Mouse (Mus musculus): ENCODE results near the gene Scrn2. TPM values are rescaled to one million over a fixed set of nuclear protein-coding genes. Genes with fewer than 3 reads are reported as not detected.
A peak's percentile ranks its signal among the peaks of the same experiment; 100 is the strongest.

Gene Scrn2
- polyA plus RNA-seq, 1 experiment from 2014 or later = 41.6 TPM

DNA sequence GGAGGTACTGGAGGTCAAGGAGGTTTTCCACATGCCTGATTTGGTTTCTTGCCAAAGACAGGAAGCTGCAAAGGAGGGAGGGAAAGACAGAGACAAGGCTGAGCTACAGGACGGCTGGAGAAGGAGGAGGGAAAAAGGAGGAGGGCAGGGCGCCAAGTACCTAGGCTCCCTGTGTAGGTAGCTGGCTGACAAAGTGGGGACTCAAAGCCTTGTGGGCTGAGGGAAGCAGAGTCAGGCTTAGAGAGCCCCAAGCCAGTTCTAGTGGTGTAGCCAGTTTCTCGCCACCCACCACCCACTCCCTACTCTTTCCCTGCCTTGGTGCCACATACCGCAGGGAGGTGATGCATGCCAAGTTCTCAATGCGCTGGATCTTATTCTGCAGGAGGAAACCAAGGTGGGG lies 6.4 kb downstream of the Scrn2 start:
- DNase-seq (ENCODE audit: low spot score) (no peak), ATAC-seq (replicated peaks; ENCODE audit: low FRiP score, low read depth) (no peak)
- Histone ChIP-seq H3K4me3 (replicated peaks; ENCODE audit: low read depth, low read length) (no peak overlapping the region), H3K9me3 (replicated peaks; ENCODE audit: low read length) (no peaks in the 10 kb centered on the region), H3K36me3 (ENCODE audit: insufficient read depth, low read length) (0 out of 2 replicates have a peak, but pooled peaks cover 4% of the 10 kb centered on the region), H3K4me2 (ENCODE audit: low read length) (no peak overlapping the region), H3K27me3 (ENCODE audit: insufficient read depth, low read length) (no peaks in the 10 kb centered on the region), H3K27ac (no peak overlapping the region), H3K9ac (ENCODE audit: low read depth, low read length) (no peak overlapping the region), H3K4me1 (replicated peaks; ENCODE audit: insufficient read depth, low read length) (no peaks in the 10 kb centered on the region)
- TF ChIP-seq CTCF (IDR thresholded peaks at IDR 0.05; ENCODE audit: low read depth) = no peak
- WGBS = 65% methylated on average over 5 of the region's 5 CpGs

DNA sequence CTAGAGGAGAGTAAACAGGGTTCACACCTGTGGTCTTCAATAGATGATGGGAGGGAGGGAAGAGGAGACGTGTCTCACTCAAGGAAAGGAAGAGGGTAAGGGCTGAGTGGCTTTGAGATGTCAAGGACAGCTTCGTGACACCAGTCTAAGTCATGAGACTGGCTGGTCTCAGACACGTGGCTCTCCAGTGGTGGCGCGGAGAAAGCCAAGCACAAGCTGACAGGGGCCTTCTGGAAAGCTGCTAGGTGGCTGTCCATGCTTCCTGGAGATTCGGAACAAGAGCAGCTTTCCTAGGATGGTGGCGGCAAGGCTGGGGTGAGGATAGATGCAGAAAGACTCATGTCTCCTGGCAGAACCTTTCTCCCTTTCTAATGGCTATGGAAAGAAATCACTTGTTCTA lies 9.1 kb downstream of the Scrn2 start:
- no peak for TF ChIP-seq CTCF (IDR thresholded peaks at IDR 0.05; ENCODE audit: low read depth)
- ATAC-seq (replicated peaks; ENCODE audit: low FRiP score, low read depth) = no peak
- Histone ChIP-seq H3K27me3 (ENCODE audit: insufficient read depth, low read length) (no peaks in the 10 kb centered on the region), H3K27ac (no peak overlapping the region), H3K4me1 (replicated peaks; ENCODE audit: insufficient read depth, low read length) (0 out of 2 replicates have a peak, but pooled peaks cover 5% of the 10 kb centered on the region), H3K4me3 (replicated peaks; ENCODE audit: low read depth, low read length) (no peak overlapping the region), H3K9me3 (replicated peaks; ENCODE audit: low read length) (no peaks in the 10 kb centered on the region), H3K36me3 (ENCODE audit: insufficient read depth, low read length) (no peaks in the 10 kb centered on the region), H3K9ac (ENCODE audit: low read depth, low read length) (no peak overlapping the region), H3K4me2 (ENCODE audit: low read length) (no peak overlapping the region)
- no peak for DNase-seq (ENCODE audit: low spot score)
- 64% methylated on average over 7 of the region's 7 CpGs for WGBS

DNA sequence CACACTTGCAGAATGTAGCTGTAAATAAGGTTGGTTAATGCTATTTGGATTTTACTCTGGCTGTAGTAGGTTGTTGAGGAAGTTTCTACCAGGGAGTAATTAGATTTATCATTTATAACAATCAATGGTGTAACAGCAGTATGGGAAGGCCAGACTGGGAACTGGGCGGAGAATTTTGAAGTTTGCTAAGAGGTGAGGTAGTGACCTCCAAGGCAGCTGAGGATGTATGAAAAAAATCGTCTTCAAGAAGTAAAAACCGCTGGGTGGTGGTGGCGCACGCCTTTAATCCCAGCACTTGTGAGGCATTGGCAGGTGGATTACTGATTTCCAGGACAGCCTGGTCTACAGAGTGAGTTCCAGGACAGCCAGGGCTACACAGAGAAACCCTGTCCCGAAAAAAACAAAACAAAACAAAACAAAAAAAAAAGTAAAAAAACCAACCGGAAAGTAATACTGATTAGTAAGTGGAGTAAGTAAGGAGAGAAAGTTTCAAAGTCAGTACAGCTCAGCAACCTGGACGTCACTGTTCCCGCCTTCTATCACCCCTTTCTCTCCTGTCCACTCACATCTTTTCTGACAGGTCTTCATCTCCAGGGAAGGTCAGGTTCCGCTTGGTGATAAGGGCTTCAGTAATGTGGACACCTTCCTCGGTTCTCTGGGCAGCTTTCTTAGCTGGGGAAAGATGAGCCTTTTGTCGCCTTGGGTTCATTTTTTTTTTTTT lies 10.7 kb downstream of the Scrn2 start:
- no peaks in the 10 kb centered on the region for H3K27me3 ChIP-seq (ENCODE audit: insufficient read depth, low read length)
- DNase-seq (ENCODE audit: low spot score) (no peak), ATAC-seq (replicated peaks; ENCODE audit: low FRiP score, low read depth) (no peak)
- 43% methylated on average over 12 of the region's 12 CpGs for WGBS
- no peak overlapping the region for H3K27ac ChIP-seq
- 0 out of 2 replicates have a peak, but pooled peaks cover 5% of the 10 kb centered on the region for H3K4me1 ChIP-seq (replicated peaks; ENCODE audit: insufficient read depth, low read length)
- H3K36me3 ChIP-seq (ENCODE audit: insufficient read depth, low read length) = no peaks in the 10 kb centered on the region; the same call in 1 of the 2 replicates
- H3K4me2 ChIP-seq (ENCODE audit: low read length) = peak overlapping the region; percentile 90
- H3K9me3 ChIP-seq (replicated peaks; ENCODE audit: low read length) = no peaks in the 10 kb centered on the region
- no peak for TF ChIP-seq CTCF (IDR thresholded peaks at IDR 0.05; ENCODE audit: low read depth)
- peak overlapping the region; percentile 60 for H3K4me3 ChIP-seq (replicated peaks; ENCODE audit: low read depth, low read length)
- H3K9ac ChIP-seq (ENCODE audit: low read depth, low read length) = peak overlapping the region; percentile 18; the same call in 1 of the 2 replicates

DNA sequence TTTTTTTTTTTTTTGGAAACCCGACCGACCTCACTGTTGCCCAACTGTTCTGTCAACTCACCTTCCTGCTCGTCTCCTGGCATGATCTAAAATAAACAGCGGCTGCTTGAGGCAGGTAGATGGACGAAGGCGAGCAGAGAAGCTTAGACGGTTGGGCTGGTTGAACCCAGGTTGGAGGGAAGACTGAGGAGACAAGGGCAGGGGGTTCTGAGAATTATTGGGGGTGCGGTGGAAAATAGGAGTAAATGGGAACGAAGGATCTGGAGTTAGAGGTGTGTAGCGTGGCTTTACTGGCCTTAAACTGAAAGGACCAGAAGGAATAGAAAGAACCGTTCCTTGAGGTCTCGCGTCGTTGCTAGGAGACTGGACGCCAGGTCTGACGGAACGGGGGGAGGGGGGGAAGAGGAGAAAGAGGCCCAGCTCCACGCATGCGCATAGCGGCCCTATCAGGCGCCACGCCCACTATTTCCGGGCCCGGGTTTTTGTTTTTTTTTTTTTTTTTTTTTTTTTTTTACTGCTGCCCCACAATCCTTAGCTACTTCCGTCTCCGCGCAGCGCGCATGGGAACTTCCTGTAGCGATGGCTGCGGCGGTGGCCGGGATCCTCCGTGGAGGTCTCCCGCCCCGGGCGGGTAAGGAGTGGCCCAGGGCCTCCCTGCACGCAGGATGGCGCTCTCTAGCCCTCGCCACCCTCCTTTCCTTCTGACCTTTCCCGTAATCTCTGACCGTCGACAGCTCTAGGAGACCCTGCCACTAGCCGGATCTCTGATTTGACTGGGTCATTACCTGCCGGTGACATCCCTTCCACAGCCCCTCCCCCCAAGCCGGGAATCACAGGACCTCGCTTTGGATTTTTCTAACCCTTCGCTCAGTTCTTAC lies 11.5 kb downstream of the Scrn2 start, which contains the start of the genes Lrrc46 and Mrpl10:
TSS of gene Lrrc46 (minus strand) at position 386 of the 878 bp plus-strand sequence.
TSS of gene Mrpl10 (plus strand) at position 539 of the 878 bp plus-strand sequence.
- Histone ChIP-seq H3K4me1 (replicated peaks; ENCODE audit: insufficient read depth, low read length) (0 out of 2 replicates have a peak, but pooled peaks cover 5% of the 10 kb centered on the region), H3K9ac (ENCODE audit: low read depth, low read length) (peak within 1 kb of the TSS; percentile 79), H3K9me3 (replicated peaks; ENCODE audit: low read length) (no peaks in the 10 kb centered on the region), H3K36me3 (ENCODE audit: insufficient read depth, low read length) (no peaks in the 10 kb centered on the region; the same call in 1 of the 2 replicates), H3K4me3 (replicated peaks; ENCODE audit: low read depth, low read length) (peak within 1 kb of the TSS; percentile 60), H3K27me3 (ENCODE audit: insufficient read depth, low read length) (no peaks in the 10 kb centered on the region), H3K27ac (peak within 1 kb of the TSS; percentile 60), H3K4me2 (ENCODE audit: low read length) (peak within 1 kb of the TSS; percentile 90)
- ATAC-seq (replicated peaks; ENCODE audit: low FRiP score, low read depth) = peak; percentile 83
- no peak; the same call in 1 of the 2 replicates for TF ChIP-seq CTCF (IDR thresholded peaks at IDR 0.05; ENCODE audit: low read depth)
- peak; percentile 95 for DNase-seq (ENCODE audit: low spot score)
- WGBS = under 1% methylated on average over 48 of the region's 48 CpGs

DNA sequence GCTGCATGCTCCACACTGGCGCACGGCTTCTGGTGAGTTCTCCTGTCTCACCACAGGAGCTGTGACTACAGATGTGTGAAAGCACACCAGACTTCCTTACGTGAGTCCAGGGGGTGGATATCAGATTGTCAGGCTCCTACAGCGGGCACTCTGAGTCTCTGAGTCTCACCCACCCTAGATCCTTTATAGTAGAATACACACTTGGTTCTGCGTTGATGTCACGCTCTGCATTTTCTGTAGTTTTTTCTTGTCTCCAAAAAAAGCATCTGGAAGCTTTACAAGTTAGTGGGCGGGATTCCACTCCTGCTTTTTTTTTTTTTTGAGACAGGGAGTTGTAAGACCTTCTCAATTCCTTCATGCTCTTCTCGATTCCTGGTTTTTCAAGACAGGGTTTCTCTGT lies 15.2 kb downstream of the Scrn2 start:
- Histone ChIP-seq H3K4me2 (ENCODE audit: low read length) (no peak overlapping the region), H3K4me1 (replicated peaks; ENCODE audit: insufficient read depth, low read length) (0 out of 2 replicates have a peak, but pooled peaks cover 5% of the 10 kb centered on the region), H3K27ac (no peak overlapping the region), H3K9ac (ENCODE audit: low read depth, low read length) (no peak overlapping the region), H3K36me3 (ENCODE audit: insufficient read depth, low read length) (peaks cover 15% of the 10 kb centered on the region; the same call in 1 of the 2 replicates), H3K27me3 (ENCODE audit: insufficient read depth, low read length) (no peaks in the 10 kb centered on the region), H3K9me3 (replicated peaks; ENCODE audit: low read length) (no peaks in the 10 kb centered on the region), H3K4me3 (replicated peaks; ENCODE audit: low read depth, low read length) (no peak overlapping the region)
- DNase-seq (ENCODE audit: low spot score) (no peak), ATAC-seq (replicated peaks; ENCODE audit: low FRiP score, low read depth) (no peak)
- TF ChIP-seq CTCF (IDR thresholded peaks at IDR 0.05; ENCODE audit: low read depth) = no peak
- 90% methylated on average over 8 of the region's 8 CpGs for WGBS

DNA sequence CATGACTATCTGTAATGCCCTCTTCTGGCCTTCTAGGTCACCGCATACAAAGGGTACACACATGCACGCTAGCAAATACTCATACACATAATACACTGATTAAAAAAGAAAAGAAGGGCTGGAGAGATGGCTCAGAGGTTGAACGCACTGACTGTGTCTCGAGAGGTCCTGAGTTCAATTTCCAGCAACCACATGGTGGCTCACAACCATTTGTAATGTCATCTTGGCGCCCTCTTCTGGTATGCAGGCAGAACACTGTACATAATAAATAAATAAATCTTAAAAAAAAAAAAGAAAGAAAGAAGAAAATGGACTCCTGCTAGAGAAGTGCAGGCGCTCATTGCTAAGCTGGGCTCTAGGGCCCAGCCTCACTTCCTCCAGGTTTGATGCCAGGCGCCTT lies 16.1 kb downstream of the Scrn2 start:
- no peaks in the 10 kb centered on the region for H3K27me3 ChIP-seq (ENCODE audit: insufficient read depth, low read length)
- H3K4me2 ChIP-seq (ENCODE audit: low read length) = no peak overlapping the region
- no peak overlapping the region for H3K9ac ChIP-seq (ENCODE audit: low read depth, low read length)
- ATAC-seq (replicated peaks; ENCODE audit: low FRiP score, low read depth) (no peak), DNase-seq (ENCODE audit: low spot score) (no peak)
- no peaks in the 10 kb centered on the region for H3K9me3 ChIP-seq (replicated peaks; ENCODE audit: low read length)
- H3K36me3 ChIP-seq (ENCODE audit: insufficient read depth, low read length) = peaks cover 15% of the 10 kb centered on the region; the same call in 1 of the 2 replicates
- no peak overlapping the region for H3K27ac ChIP-seq
- WGBS = 89% methylated on average over 7 of the region's 7 CpGs
- H3K4me1 ChIP-seq (replicated peaks; ENCODE audit: insufficient read depth, low read length) = 0 out of 2 replicates have a peak, but pooled peaks cover 5% of the 10 kb centered on the region
- H3K4me3 ChIP-seq (replicated peaks; ENCODE audit: low read depth, low read length) = no peak overlapping the region
- peak; percentile 51 for TF ChIP-seq CTCF (IDR thresholded peaks at IDR 0.05; ENCODE audit: low read depth)
